Mouse (Mus musculus) liver, embryonic 15.5 days (tissue): ENCODE results near the gene Ssbp1. TPM values are rescaled to one million over a fixed set of nuclear protein-coding genes. Genes with fewer than 3 reads are reported as not detected.

Experiments used
- ATAC-seq: fragments of 200-750 bp; cut with Nextera tagmentation; 2 replicates; pipeline ENCODE4 v1.8.0; 2017; ENCODE audit warnings: moderate number of reproducible peaks, mild to moderate bottlenecking, moderate library complexity; ENCODE audit not compliant: insufficient read depth
- H3K27ac ChIP-seq: fragments of 300-500 bp; sonication (generic); replicated peaks from 2 replicates; pipeline ENCODE4 v1.5.1; 2015; ENCODE audit warnings: mild to moderate bottlenecking, inconsistent platforms
- H3K27me3 ChIP-seq: fragments of 300-500 bp; sonication (generic); 2 replicates; pipeline ENCODE4 v1.6.1; 2015; ENCODE audit warnings: mild to moderate bottlenecking, inconsistent platforms
- H3K36me3 ChIP-seq: fragments of 300-500 bp; sonication (generic); replicated peaks from 2 replicates; pipeline ENCODE4 v1.6.1; 2015; ENCODE audit warnings: moderate library complexity, mild to moderate bottlenecking, inconsistent platforms
- H3K4me1 ChIP-seq: fragments of 300-500 bp; sonication (generic); replicated peaks from 2 replicates; pipeline ENCODE4 v1.6.1; 2015; ENCODE audit warnings: inconsistent platforms
- H3K4me2 ChIP-seq: fragments of 300-500 bp; sonication (generic); 2 replicates; pipeline ENCODE4 v1.6.1; 2015; ENCODE audit warnings: moderate library complexity, mild to moderate bottlenecking, inconsistent platforms
- H3K4me3 ChIP-seq: fragments of 300-500 bp; sonication (generic); replicated peaks from 2 replicates; pipeline ENCODE4 v1.5.1; 2015; ENCODE audit warnings: mild to moderate bottlenecking, inconsistent platforms
- H3K9ac ChIP-seq: fragments of 300-500 bp; sonication (generic); 2 replicates; pipeline ENCODE4 v1.6.1; 2015; ENCODE audit warnings: moderate library complexity, mild to moderate bottlenecking, inconsistent platforms
- H3K9me3 ChIP-seq: fragments of 300-500 bp; sonication (generic); replicated peaks from 2 replicates; pipeline ENCODE4 v1.6.1; 2016; ENCODE audit warnings: inconsistent platforms
- WGBS: fragments of 180-500 bp; shearing (Covaris S2); methylation state at CpG from one replicate; pipeline ENCODE4 v1.1.7; 2015; ENCODE audit warnings: mixed read lengths; ENCODE audit not compliant: insufficient replicate concordance; 5-methylcytosine and 5-hydroxymethylcytosine counted together
- polyA plus RNA-seq: library from polyadenylated mRNA; unstranded; fragments of >200 nt; fragmentation: Nextera tagmentation; extraction: Ambion mirVana; gene quantifications from 2 replicates; pipeline ENCODE4 v1.2.1, GENCODE M21; 2015

The Ssbp1 gene
- polyA plus RNA-seq, 1 experiment from 2014 or later: 53.0 TPM

DNA sequence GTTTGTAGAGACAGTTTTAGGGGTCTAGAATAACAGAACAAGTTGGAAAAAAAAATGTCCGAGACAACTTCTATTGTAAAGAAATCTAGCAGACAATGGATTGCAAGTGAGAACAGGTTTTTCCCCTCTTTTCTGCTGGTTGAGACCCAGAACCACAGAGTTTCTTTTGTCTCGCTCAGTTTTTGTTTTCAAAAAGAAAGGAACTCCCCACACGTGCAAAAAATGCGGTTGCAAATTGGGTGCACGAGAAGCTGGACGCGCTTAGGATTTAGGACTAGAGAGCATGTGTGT is 513 bp downstream of the Ssbp1 start:
- Histone ChIP-seq H3K36me3 (peaks cover 25% of the 10 kb centered on the region), H3K9me3 (no peaks in the 10 kb centered on the region), H3K27ac (peak overlapping the region; percentile 85), H3K27me3 (no peaks in the 10 kb centered on the region), H3K4me2 (peak overlapping the region; percentile 78), H3K4me3 (peak overlapping the region; percentile 80), H3K9ac (peak overlapping the region; percentile 78), H3K4me1 (peaks cover 15% of the 10 kb centered on the region)
- 1% methylated on average over 7 of the region's 7 CpGs for WGBS
- ATAC-seq: no peak

GRCm38 (mm10) chr6:40476132-40476531 is 5.0 kb downstream of the Ssbp1 start:
- H3K27ac ChIP-seq: no peak overlapping the region
- no peaks in the 10 kb centered on the region for H3K9me3 ChIP-seq
- no peaks in the 10 kb centered on the region for H3K27me3 ChIP-seq
- peaks cover 46% of the 10 kb centered on the region for H3K36me3 ChIP-seq
- ATAC-seq: no peak
- H3K4me2 ChIP-seq: no peak overlapping the region
- peaks cover 15% of the 10 kb centered on the region for H3K4me1 ChIP-seq
- no peak overlapping the region for H3K9ac ChIP-seq
- 67% methylated on average over 4 of the region's 4 CpGs for WGBS
- H3K4me3 ChIP-seq: no peak overlapping the region

DNA sequence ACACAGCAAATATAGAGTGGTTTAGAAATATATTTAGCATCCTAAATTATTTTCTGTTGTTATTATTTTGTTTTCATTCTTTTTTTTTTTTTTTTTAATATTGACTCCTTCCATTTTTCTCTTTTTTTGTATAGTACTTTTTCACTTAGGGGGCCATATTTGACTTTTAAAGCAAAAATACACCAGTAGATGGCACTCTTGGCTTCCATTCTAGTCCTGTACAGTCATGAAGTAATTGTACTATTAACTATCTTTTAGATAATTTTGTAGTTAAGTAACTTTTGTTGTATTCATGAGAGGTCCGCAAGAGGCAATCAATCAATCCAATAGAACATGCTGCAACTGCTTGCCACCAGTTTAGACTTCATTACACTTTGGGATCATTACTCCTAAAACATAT is 8.6 kb downstream of the Ssbp1 start:
- H3K4me3 ChIP-seq: no peak overlapping the region
- H3K9me3 ChIP-seq: no peaks in the 10 kb centered on the region
- H3K27ac ChIP-seq: no peak overlapping the region
- no peaks in the 10 kb centered on the region for H3K4me1 ChIP-seq
- 75% methylated on average over 1 of the region's 1 CpGs for WGBS
- no peak overlapping the region for H3K4me2 ChIP-seq
- H3K36me3 ChIP-seq: peaks cover 65% of the 10 kb centered on the region
- H3K9ac ChIP-seq: no peak overlapping the region
- H3K27me3 ChIP-seq: no peaks in the 10 kb centered on the region
- ATAC-seq: no peak

DNA sequence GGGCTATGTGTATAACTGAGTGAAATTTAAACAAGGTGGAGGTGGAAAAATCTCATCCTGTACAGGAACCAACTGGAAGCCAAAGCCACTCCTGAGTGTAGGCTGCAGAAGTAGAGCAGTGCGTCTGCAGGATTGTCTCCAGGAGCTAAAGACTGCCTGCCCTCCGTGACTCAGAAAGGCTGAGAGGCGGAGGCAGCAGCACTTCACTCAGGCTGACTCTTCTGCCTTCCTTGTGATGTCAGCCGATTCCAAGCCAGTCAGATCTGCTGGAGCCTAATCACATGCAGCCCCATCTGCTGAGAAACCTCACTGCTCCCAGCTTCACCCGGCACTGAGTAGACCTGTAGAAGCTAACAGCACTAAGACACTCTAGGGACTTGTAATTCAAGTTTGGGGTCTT is 11.2 kb downstream of the Ssbp1 start:
- Histone ChIP-seq H3K36me3 (peaks cover 44% of the 10 kb centered on the region), H3K27ac (no peak overlapping the region), H3K27me3 (no peaks in the 10 kb centered on the region), H3K4me2 (no peak overlapping the region), H3K4me3 (no peak overlapping the region), H3K9ac (no peak overlapping the region), H3K4me1 (no peaks in the 10 kb centered on the region), H3K9me3 (no peaks in the 10 kb centered on the region)
- 84% methylated on average over 5 of the region's 5 CpGs for WGBS
- no peak for ATAC-seq

DNA sequence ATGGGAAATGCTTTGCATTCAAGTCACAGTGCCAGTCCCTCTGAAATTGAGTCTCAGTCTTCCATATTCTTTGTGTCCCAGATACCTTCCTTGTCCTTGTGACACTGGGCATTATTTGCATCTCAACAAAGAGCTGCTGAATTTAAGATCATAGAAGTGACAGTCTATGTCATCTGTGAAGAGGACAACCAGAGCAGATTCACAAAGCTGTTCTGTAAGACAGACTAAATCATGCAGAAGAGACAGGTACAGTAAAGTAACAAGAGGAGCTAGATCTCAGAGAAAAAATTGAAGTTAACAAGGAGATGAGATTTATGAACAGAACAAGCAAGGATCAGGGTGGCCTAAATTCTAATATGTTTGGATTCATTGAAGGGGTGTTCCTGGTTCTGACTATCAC is 19.8 kb downstream of the Ssbp1 start, which contains the start of gene Tas2r137:
Gene Tas2r137, plus strand, starts transcription at position 301 of the 400 bp plus-strand sequence.
- no peak within 1 kb of the TSS for H3K4me2 ChIP-seq
- no peak for ATAC-seq
- H3K4me3 ChIP-seq: no peak within 1 kb of the TSS

DNA sequence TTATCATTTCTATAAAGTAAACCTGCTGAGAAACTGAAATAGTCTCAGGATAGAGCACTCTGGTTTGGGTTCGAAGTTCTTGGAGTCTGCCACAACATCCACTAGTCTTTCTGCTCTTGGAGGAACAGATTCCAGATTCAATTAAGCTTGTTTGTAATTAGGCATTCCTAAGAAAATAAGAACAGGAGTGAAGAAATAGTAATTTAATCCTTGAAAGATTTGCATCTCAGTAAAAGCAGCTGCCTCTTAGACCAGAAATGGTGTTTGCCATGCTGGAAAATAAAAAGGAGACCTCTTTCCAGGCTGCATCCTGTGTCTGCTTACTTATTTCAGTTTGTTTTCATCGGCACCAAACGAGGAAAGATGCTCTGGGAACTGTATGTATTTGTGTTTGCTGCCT is 22.1 kb downstream of the Ssbp1 start, which contains the start of gene Tas2r108:
Gene Tas2r108, plus strand, starts transcription at position 301 of the 400 bp plus-strand sequence.
- H3K27me3 ChIP-seq: no peaks in the 10 kb centered on the region
- H3K4me1 ChIP-seq: no peaks in the 10 kb centered on the region
- H3K9me3 ChIP-seq: no peaks in the 10 kb centered on the region
- no peak within 1 kb of the TSS for H3K9ac ChIP-seq
- H3K4me3 ChIP-seq: no peak within 1 kb of the TSS
- no peaks in the 10 kb centered on the region for H3K36me3 ChIP-seq
- H3K27ac ChIP-seq: no peak within 1 kb of the TSS
- 52% methylated on average over 3 of the region's 3 CpGs for WGBS
- no peak within 1 kb of the TSS for H3K4me2 ChIP-seq
- ATAC-seq: no peak

More for the DNA sequence above, 19.8 kb downstream of the Ssbp1 start, which contains the start of gene Tas2r137:
- Histone ChIP-seq H3K27me3 (no peaks in the 10 kb centered on the region), H3K9me3 (no peaks in the 10 kb centered on the region), H3K36me3 (no peaks in the 10 kb centered on the region), H3K9ac (no peak within 1 kb of the TSS), H3K4me1 (no peaks in the 10 kb centered on the region), H3K27ac (no peak within 1 kb of the TSS)

- Histone ChIP-seq H3K27me3 (no peaks in the 10 kb centered on the region), H3K4me1 (no peaks in the 10 kb centered on the region), H3K9me3 (no peaks in the 10 kb centered on the region), H3K36me3 (no peaks in the 10 kb centered on the region), H3K9ac (no peak within 1 kb of the TSS), H3K27ac (no peak within 1 kb of the TSS), H3K4me2 (no peak within 1 kb of the TSS), H3K4me3 (no peak within 1 kb of the TSS)
- ATAC-seq: no peak
- 63% methylated on average over 1 of the region's 1 CpGs for WGBS
Observed at GRCm38 (mm10) chr6:40519408-40519807, 48.3 kb downstream of the Ssbp1 start, which contains the start of gene Prss37. TSS of gene Prss37 (minus strand) at chr6:40519508.

Other genes starting within 250 kb of the Ssbp1 start
- 11.4 and 12.0 TPM in 2 replicates for gene Agk, start 146.2 kb upstream of the Ssbp1 start, polyA plus RNA-seq
- 1.7 and 2.2 TPM in 2 replicates for gene E330009J07Rik, start 35.2 kb upstream of the Ssbp1 start, polyA plus RNA-seq
- gene Wee2, start 32.3 kb upstream of the Ssbp1 start, polyA plus RNA-seq: not detected in 2 replicates
- not detected in 2 replicates for gene Tas2r137, start 19.9 kb downstream of the Ssbp1 start, polyA plus RNA-seq
- gene Tas2r108, start 22.2 kb downstream of the Ssbp1 start, polyA plus RNA-seq: not detected in 2 replicates
- not detected in 2 replicates for gene Prss37, start 48.2 kb downstream of the Ssbp1 start, polyA plus RNA-seq
- gene Olfr461, start 83.7 kb downstream of the Ssbp1 start, polyA plus RNA-seq: not detected in 2 replicates
- gene Olfr460, start 98.1 kb downstream of the Ssbp1 start, polyA plus RNA-seq: not detected in 2 replicates
- gene Clec5a, start 114.5 kb downstream of the Ssbp1 start, polyA plus RNA-seq: 10.3 and 11.1 TPM in 2 replicates
- not detected in 2 replicates for gene Tas2r138, start 142.0 kb downstream of the Ssbp1 start, polyA plus RNA-seq
- 1.7 and 2.1 TPM in 2 replicates for gene Mgam, start 157.5 kb downstream of the Ssbp1 start, polyA plus RNA-seq